12 mouse cellular contexts compared by ENCODE assay signal in genomic region chr13:109406341-109406740, GRCm38 (mm10).
"Had no signal": no experiment of that assay in that cellular context is flagged by ENCODE, and none has a peak within 500 bp of the region (broad histone marks: within the 10 kb centered on the region; RNA-seq: fewer than 3 reads in every experiment).

No protein-coding gene starts in this region.

- H3K4me3 ChIP-seq: limb, embryonic 13.5 days; midbrain, embryonic 12.5 days had no signal

- H3K4me2 ChIP-seq: limb, embryonic 13.5 days; midbrain, embryonic 12.5 days had no signal

- H3K27me3 ChIP-seq: limb, embryonic 13.5 days; midbrain, embryonic 12.5 days had no signal

- DNase-seq: kidney, adult 9 months; kidney, postnatal 10 days; kidney, postnatal 4 days; left cerebral cortex, postnatal 4 days; lung, adult 18-20 months; right cerebral cortex, adult 18-20 months; right cerebral cortex, postnatal 25 days; thymus, postnatal 36 days had no signal

- H3K9ac ChIP-seq: limb, embryonic 13.5 days; liver, embryonic 14.5 days; midbrain, embryonic 12.5 days had no signal

- H3K27ac ChIP-seq: limb, embryonic 13.5 days; liver, embryonic 14.5 days; midbrain, embryonic 12.5 days had no signal

- H3K36me3 ChIP-seq: limb, embryonic 13.5 days; midbrain, embryonic 12.5 days had no signal

- ATAC-seq: midbrain, embryonic 16.5 days had no signal

- H3K4me1 ChIP-seq: limb, embryonic 13.5 days; midbrain, embryonic 12.5 days had no signal

- H3K9me3 ChIP-seq: limb, embryonic 13.5 days; midbrain, embryonic 12.5 days had no signal
